Mouse (Mus musculus) embryonic fibroblast, embryonic 13.5 days (primary cell): ENCODE data around the gene Selenoo.

ENCODE experiments used
- CTCF ChIP-seq: IDR thresholded peaks from 2 replicates; pipeline ENCODE4 v1.5.1; 2011; ENCODE audit warnings: mild to moderate bottlenecking, control low read depth, low read length, moderate library complexity, borderline replicate concordance; ENCODE audit not compliant: insufficient read depth
- POLR2A ChIP-seq: IDR thresholded peaks from 2 replicates; pipeline ENCODE4 v1.6.1; 2011; ENCODE audit warnings: low read depth, mild to moderate bottlenecking, control low read depth, low read length, moderate library complexity

DNA sequence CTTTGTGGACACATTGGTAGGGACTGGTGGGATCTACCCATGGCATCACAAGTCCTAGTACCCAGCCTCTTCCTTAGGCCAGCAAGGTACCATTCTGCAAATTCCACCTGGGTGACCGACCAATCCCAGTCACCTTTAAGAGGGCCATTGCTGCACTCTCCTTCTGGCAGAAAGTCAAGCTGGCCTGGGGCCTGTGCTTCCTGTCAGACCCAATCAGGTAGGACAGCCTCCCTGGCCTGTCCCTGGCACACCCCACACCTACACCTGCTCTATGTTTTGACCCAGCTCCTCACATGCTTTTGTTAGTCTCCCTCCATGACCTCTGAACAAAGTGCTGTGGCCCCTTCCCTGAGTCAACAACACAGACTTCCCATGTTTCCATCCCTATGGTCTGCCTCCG lies 4.1 kb upstream of the Selenoo start:
- no peak for TF ChIP-seq CTCF
- TF ChIP-seq POLR2A: no peak
